Mouse (Mus musculus) midbrain, postnatal 0 days (tissue): Measurements from ENCODE around the gene Plekhm3. TPM values are rescaled to one million over a fixed set of nuclear protein-coding genes. Genes with fewer than 3 reads are reported as not detected.

ENCODE experiments used
- ATAC-seq: fragments of 200-750 bp; cut with Nextera tagmentation; 2 replicates; pipeline ENCODE4 v1.8.0; 2017; ENCODE audit warnings: moderate number of reproducible peaks, mild to moderate bottlenecking, moderate TSS enrichment, moderate library complexity; ENCODE audit not compliant: low FRiP score
- DNase-seq: peaks from one replicate; pipeline ENCODE4 v3.0.0-alpha.2; 2015; ENCODE audit warnings: low spot score
- H3K27ac ChIP-seq: fragments of 300-500 bp; sonication (generic); 2 replicates; pipeline ENCODE4 v1.5.1; 2014; ENCODE audit warnings: low read depth, mild to moderate bottlenecking, low read length, mixed read lengths
- H3K27me3 ChIP-seq: fragments of 300-500 bp; sonication (generic); 2 replicates; pipeline ENCODE4 v1.6.1; 2014; ENCODE audit warnings: low read length, control low read depth, mixed read lengths; ENCODE audit not compliant: insufficient read depth
- H3K36me3 ChIP-seq: fragments of 300-500 bp; sonication (generic); 2 replicates; pipeline ENCODE4 v1.6.1; 2014; ENCODE audit warnings: low read length, control low read depth, mixed read lengths; ENCODE audit not compliant: insufficient read depth
- H3K4me1 ChIP-seq: fragments of 300-500 bp; sonication (generic); 2 replicates; pipeline ENCODE4 v1.6.1; 2014; ENCODE audit warnings: mild to moderate bottlenecking, control low read depth, antibody characterized with exemption, low read length, mixed read lengths; ENCODE audit not compliant: insufficient read depth
- H3K4me2 ChIP-seq: fragments of 300-500 bp; sonication (generic); 2 replicates; pipeline ENCODE4 v1.6.1; 2014; ENCODE audit warnings: low read depth, mild to moderate bottlenecking, low read length, mixed read lengths; ENCODE audit not compliant: poor library complexity, severe bottlenecking
- H3K4me3 ChIP-seq: fragments of 300-500 bp; sonication (generic); 2 replicates; pipeline ENCODE4 v1.5.1; 2014; ENCODE audit warnings: low read depth, mild to moderate bottlenecking, low read length, moderate library complexity
- H3K9ac ChIP-seq: fragments of 300-500 bp; sonication (generic); replicated peaks from 2 replicates; pipeline ENCODE4 v1.6.1; 2014; ENCODE audit warnings: mild to moderate bottlenecking, low read length, moderate library complexity, mixed read lengths; ENCODE audit not compliant: poor library complexity, severe bottlenecking
- H3K9me3 ChIP-seq: fragments of 300-500 bp; sonication (generic); 2 replicates; pipeline ENCODE4 v1.6.1; 2016; ENCODE audit warnings: low read length, control low read depth
- CTCF ChIP-seq: IDR thresholded peaks from 2 replicates; pipeline ENCODE4 v1.5.1; 2016; ENCODE audit warnings: antibody characterized with exemption, mild to moderate bottlenecking
- WGBS: fragments of 180-500 bp; shearing (Covaris S2); extraction: QIAGEN DNeasy Blood & Tissue Kit; methylation state at CpG from one replicate; pipeline ENCODE4 v1.1.7; 2014; 5-methylcytosine and 5-hydroxymethylcytosine counted together
- polyA plus RNA-seq: library from polyadenylated mRNA; unstranded; fragments of >200 nt; fragmentation: Nextera tagmentation; extraction: Ambion mirVana; gene quantifications from 2 replicates; pipeline ENCODE4 v1.2.1, GENCODE M21; 2015
- total RNA-seq: library from RNA; depleted of rRNA; stranded (reverse); fragments of >200 nt; gene quantifications from 2 replicates; pipeline ENCODE4 v1.2.3, GENCODE M21; 2014

Gene Plekhm3
- total and polyA plus RNA-seq, 2 experiments from 2014 or later, result 5.9 to 14.6 TPM

- H3K9me3 ChIP-seq, result no peaks in the 10 kb centered on the region
- no peak overlapping the region for H3K9ac ChIP-seq
- DNase-seq (no peak), ATAC-seq (no peak)
- no peak overlapping the region for H3K4me2 ChIP-seq
- 87% methylated on average over 11 of the region's 11 CpGs for WGBS
- TF ChIP-seq CTCF, result no peak
- peaks cover 11% of the 10 kb centered on the region for H3K36me3 ChIP-seq
- H3K27ac ChIP-seq, result no peak overlapping the region
- H3K27me3 ChIP-seq, result no peaks in the 10 kb centered on the region
- H3K4me3 ChIP-seq, result no peak overlapping the region
- H3K4me1 ChIP-seq, result no peaks in the 10 kb centered on the region
Measured at GRCm38 (mm10) chr1:64792521-64793233, 163.9 kb downstream of the Plekhm3 start.

- H3K27me3 ChIP-seq, result no peaks in the 10 kb centered on the region
- H3K4me3 ChIP-seq, result no peak overlapping the region
- no peaks in the 10 kb centered on the region for H3K9me3 ChIP-seq
- DNase-seq (peak; percentile 30), ATAC-seq (no peak)
- WGBS, result 33% methylated on average over 6 of the region's 6 CpGs
- H3K9ac ChIP-seq, result no peak overlapping the region
- no peak overlapping the region for H3K27ac ChIP-seq
- no peak for TF ChIP-seq CTCF
- no peak overlapping the region for H3K4me2 ChIP-seq
- no peaks in the 10 kb centered on the region for H3K4me1 ChIP-seq
- peaks cover 11% of the 10 kb centered on the region for H3K36me3 ChIP-seq
Measured at GRCm38 (mm10) chr1:64791826-64792225, 164.8 kb downstream of the Plekhm3 start.

GRCm38 (mm10) chr1:64790806-64791790, 165.5 kb downstream of the Plekhm3 start:
- no peak for TF ChIP-seq CTCF
- Histone ChIP-seq H3K4me3 (no peak overlapping the region), H3K4me2 (no peak overlapping the region), H3K9me3 (no peaks in the 10 kb centered on the region), H3K4me1 (no peaks in the 10 kb centered on the region), H3K36me3 (peaks cover 11% of the 10 kb centered on the region), H3K27me3 (no peaks in the 10 kb centered on the region), H3K27ac (no peak overlapping the region), H3K9ac (no peak overlapping the region)
- DNase-seq (peak; percentile 11), ATAC-seq (no peak)
- 57% methylated on average over 9 of the region's 9 CpGs for WGBS

- Histone ChIP-seq H3K9ac (no peak overlapping the region), H3K4me1 (no peaks in the 10 kb centered on the region), H3K9me3 (no peaks in the 10 kb centered on the region), H3K27me3 (no peaks in the 10 kb centered on the region), H3K27ac (no peak overlapping the region), H3K36me3 (no peaks in the 10 kb centered on the region), H3K4me3 (no peak overlapping the region), H3K4me2 (no peak overlapping the region)
- no peak for ATAC-seq
- no peak for TF ChIP-seq CTCF
- 79% methylated on average over 6 of the region's 6 CpGs for WGBS
- no peak for DNase-seq
Measured at GRCm38 (mm10) chr1:64787701-64788515, 168.7 kb downstream of the Plekhm3 start.

- H3K36me3 ChIP-seq, result no peaks in the 10 kb centered on the region
- 32% methylated on average over 12 of the region's 12 CpGs for WGBS
- no peak overlapping the region for H3K27ac ChIP-seq
- H3K4me1 ChIP-seq, result no peaks in the 10 kb centered on the region
- ATAC-seq, result no peak
- TF ChIP-seq CTCF, result no peak
- H3K4me3 ChIP-seq, result no peak overlapping the region
- no peaks in the 10 kb centered on the region for H3K9me3 ChIP-seq
- no peaks in the 10 kb centered on the region for H3K27me3 ChIP-seq
- H3K9ac ChIP-seq, result no peak overlapping the region
- no peak for DNase-seq
- peak overlapping the region; percentile 3; the same call in 1 of the 2 replicates for H3K4me2 ChIP-seq
Measured at GRCm38 (mm10) chr1:64779863-64780262, 176.8 kb downstream of the Plekhm3 start.
